17 mouse cellular contexts compared by ENCODE assay signal in the genomic region with DNA sequence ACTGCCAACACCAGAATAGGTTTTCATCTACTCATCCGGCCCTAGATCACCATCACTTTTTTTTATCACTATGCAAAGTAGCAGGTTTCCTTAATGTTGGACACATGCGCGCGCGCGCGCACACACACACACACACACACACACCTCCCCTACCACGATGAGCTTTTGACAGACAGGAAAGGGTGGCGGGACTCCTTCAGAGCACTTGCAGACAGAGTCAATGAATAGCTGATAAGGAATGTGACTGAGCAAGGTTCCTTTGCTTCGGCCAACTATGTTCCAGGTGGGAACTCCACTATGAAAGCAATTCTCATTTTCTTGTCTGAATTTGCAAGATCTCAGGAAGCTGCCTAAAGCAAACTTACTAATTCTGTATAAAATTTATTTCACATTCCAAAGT. TPM values are rescaled to one million over a fixed set of nuclear protein-coding genes. Genes with fewer than 3 reads are reported as not detected.
DNase-seq lines count a peak whose midpoint lies in the region; ATAC-seq and TF ChIP-seq lines count a peak whose summit lies in the region.
"Had no signal": no experiment of that assay in that cellular context is flagged by ENCODE, and none has a peak within 500 bp of the region (broad histone marks: within the 10 kb centered on the region; RNA-seq: fewer than 3 reads in every experiment).

No protein-coding gene starts in this region.

- no peak overlapping the region for H3K9ac ChIP-seq in lung, postnatal 0 days (replicated peaks; ENCODE audit: low read depth)
- H3K9ac ChIP-seq in stomach, postnatal 0 days (ENCODE audit: low read length): no peak overlapping the region
- H3K9ac ChIP-seq: forebrain, embryonic 13.5 days; limb, embryonic 13.5 days; neural tube, embryonic 13.5 days had no signal

- 60% methylated on average over 10 of the region's 10 CpGs for WGBS in lung, postnatal 0 days
- WGBS in stomach, postnatal 0 days: 65% methylated on average over 10 of the region's 10 CpGs

- ATAC-seq in lung, postnatal 0 days: peak; percentile 85
- no peak for ATAC-seq in stomach, postnatal 0 days (ENCODE audit: low FRiP score, low TSS enrichment)
- ATAC-seq: forebrain, embryonic 13.5 days had no signal

- peaks cover 11% of the 10 kb centered on the region for H3K4me1 ChIP-seq in lung, postnatal 0 days (ENCODE audit: insufficient read depth, low read depth, low read length)
- peaks cover 3% of the 10 kb centered on the region; the same call in 1 of the 2 replicates for H3K4me1 ChIP-seq in stomach, postnatal 0 days (replicated peaks; ENCODE audit: control insufficient read depth, insufficient read depth)
- H3K4me1 ChIP-seq: forebrain, embryonic 13.5 days had no signal

- H3K4me3 ChIP-seq in lung, postnatal 0 days (ENCODE audit: low read depth, low read length): no peak overlapping the region
- H3K4me3 ChIP-seq in stomach, postnatal 0 days (ENCODE audit: low read depth, low read length): no peak overlapping the region
- H3K4me3 ChIP-seq: forebrain, embryonic 13.5 days; limb, embryonic 13.5 days; neural tube, embryonic 13.5 days had no signal

- H3K36me3 ChIP-seq in lung, postnatal 0 days (ENCODE audit: insufficient read depth, low read length): no peaks in the 10 kb centered on the region
- H3K36me3 ChIP-seq in stomach, postnatal 0 days (ENCODE audit: control insufficient read depth, insufficient read depth, low read length): no peaks in the 10 kb centered on the region
- H3K36me3 ChIP-seq: neural tube, embryonic 13.5 days had no signal

- no peak overlapping the region for H3K4me2 ChIP-seq in lung, postnatal 0 days (replicated peaks; ENCODE audit: low read depth, low read length)
- H3K4me2 ChIP-seq in stomach, postnatal 0 days (replicated peaks; ENCODE audit: low read depth): no peak overlapping the region
- H3K4me2 ChIP-seq: forebrain, embryonic 13.5 days; limb, embryonic 13.5 days; midbrain, embryonic 11.5 days; neural tube, embryonic 13.5 days had no signal

- H3K9me3 ChIP-seq in lung, postnatal 0 days (ENCODE audit: low read length): no peaks in the 10 kb centered on the region
- no peaks in the 10 kb centered on the region for H3K9me3 ChIP-seq in stomach, postnatal 0 days (ENCODE audit: control insufficient read depth, low read length)
- H3K9me3 ChIP-seq: forebrain, embryonic 13.5 days; limb, embryonic 13.5 days; neural tube, embryonic 13.5 days had no signal

- peak; percentile 64 for TF ChIP-seq EP300 in lung, postnatal 0 days (IDR thresholded peaks at IDR 0.05)
- peak; percentile 30 for TF ChIP-seq EP300 in stomach, postnatal 0 days (optimal IDR thresholded peaks at IDR 0.05)

- intact Hi-C loops in left cerebral cortex, postnatal 10 days (cut with DNase I): no loop called here

- H3K27me3 ChIP-seq in lung, postnatal 0 days (replicated peaks; ENCODE audit: insufficient read depth, low read length): no peaks in the 10 kb centered on the region
- no peaks in the 10 kb centered on the region for H3K27me3 ChIP-seq in stomach, postnatal 0 days (ENCODE audit: control insufficient read depth, insufficient read depth, low read length)
- H3K27me3 ChIP-seq: forebrain, embryonic 13.5 days; limb, embryonic 13.5 days; neural tube, embryonic 13.5 days had no signal

- no peak for TF ChIP-seq CTCF in lung, postnatal 0 days (IDR thresholded peaks at IDR 0.05)
- no peak for TF ChIP-seq CTCF in stomach, postnatal 0 days (IDR thresholded peaks at IDR 0.05; ENCODE audit: low read depth)

- DNase-seq in kidney, postnatal 14 days: peak; percentile 32
- no peak for DNase-seq in kidney, adult 9 months
- peak; percentile 9 for DNase-seq in T-cell, adult 2 months (ENCODE audit: low spot score)
- peak; percentile 83 for DNase-seq in lung, postnatal 0 days (ENCODE audit: low spot score)
- DNase-seq in stomach, postnatal 0 days (ENCODE audit: low spot score): no peak
- no peak for DNase-seq in spleen, adult 18-20 months
- no peak for DNase-seq in left cerebral cortex, postnatal 10 days (ENCODE audit: extremely low spot score in 1 of 2, low spot score in 2 of 2)
- DNase-seq: adrenal gland, adult 8-10 months; cerebellum, postnatal 14 days; embryo, embryonic 11 days; gastrocnemius, postnatal 14 days; right cerebral cortex, postnatal 25 days; thymus, postnatal 4 days had no signal

- H3K27ac ChIP-seq in lung, postnatal 0 days (ENCODE audit: low read length): peak overlapping the region; percentile 52; the same call in 1 of the 2 replicates
- H3K27ac ChIP-seq in stomach, postnatal 0 days (replicated peaks): no peak overlapping the region; the same call in 1 of the 2 replicates
- H3K27ac ChIP-seq: forebrain, embryonic 13.5 days; neural tube, embryonic 13.5 days had no signal

RNA-seq across cellular contexts. Expression of a gene that starts 22.7 kb away (rescaled TPM):
- polyA plus RNA-seq in lung, postnatal 0 days (2015; fragmentation: Nextera tagmentation; extraction: Ambion mirVana): 13.5 and 13.9 TPM in 2 replicates
- 12.6 and 14.3 TPM in 2 replicates for polyA plus RNA-seq in stomach, postnatal 0 days (2015; fragmentation: Nextera tagmentation; extraction: Ambion mirVana)
- 10 to 100 TPM; 43.7 to 47.8 TPM for total RNA-seq in left cerebral cortex, postnatal 10 days (2021)

Comparison
In these comparisons a context has a peak if more than half of its experiments do, and no peak if none do; other contexts are left out.
1. DNase-seq: peak in kidney, postnatal 14 days (single experiment), T-cell, adult 2 months (single experiment) and lung, postnatal 0 days (single experiment); none in kidney, adult 9 months (single experiment), stomach, postnatal 0 days (single experiment), spleen, adult 18-20 months (0 of 2) and left cerebral cortex, postnatal 10 days (0 of 2).